Mouse (Mus musculus): ENCODE results near the gene Pih1d3. TPM values are rescaled to one million over a fixed set of nuclear protein-coding genes. Genes with fewer than 3 reads are reported as not detected.

Gene Pih1d3
- not detected for total RNA-seq (2021)
- long read RNA-seq, experiment 1 = 0 reads
- long read RNA-seq, experiment 2 = 0 reads

DNA sequence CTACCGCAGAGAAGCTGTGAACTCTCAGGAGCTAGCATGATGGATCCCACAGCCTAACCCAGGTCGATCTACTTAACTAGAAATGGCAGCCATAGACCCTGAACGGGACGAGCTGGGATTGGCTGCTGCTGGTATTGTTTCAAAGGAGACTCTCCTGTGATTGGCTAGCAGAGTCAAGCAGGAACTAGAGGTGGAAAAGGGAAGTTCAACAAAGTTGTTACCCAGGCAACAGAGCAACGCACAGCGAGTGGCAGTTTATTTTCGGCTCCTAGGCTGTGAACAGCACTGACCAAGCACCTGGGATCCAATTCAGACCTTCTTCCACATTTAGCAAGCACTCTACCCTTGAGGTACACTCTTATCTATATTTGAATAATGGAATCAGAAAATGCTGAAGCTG, at the start of gene Pih1d3, which contains the start of gene 4931428L18Rik:
Pih1d3 (plus strand) TSS at position 275 of the 400 bp plus-strand sequence.
4931428L18Rik (minus strand) TSS at position 121 of the 400 bp plus-strand sequence.
- no peak for DNase-seq

DNA sequence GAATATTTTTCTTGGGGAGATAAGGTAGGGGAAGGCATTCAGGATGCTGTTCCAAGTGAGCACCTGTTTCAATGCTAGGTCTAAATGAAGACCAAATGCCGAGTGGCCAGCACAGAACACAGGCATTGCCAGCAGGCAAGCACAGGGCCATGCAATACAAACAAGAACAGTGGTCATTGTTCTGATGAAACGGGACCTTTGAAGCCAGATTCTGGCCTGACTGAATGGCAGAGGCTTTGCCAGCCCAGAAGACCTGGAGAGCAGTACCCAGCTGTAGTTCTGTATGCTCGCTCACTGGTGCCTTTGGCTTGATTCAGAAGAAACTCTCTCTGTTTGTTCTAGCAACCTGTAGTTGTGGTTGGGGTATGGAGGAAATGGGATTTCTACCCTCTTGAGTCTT, 47.2 kb upstream of the Pih1d3 start:
- no peak for DNase-seq

GRCm38 (mm10) chr1:31176101-31176500, 46.5 kb upstream of the Pih1d3 start, which contains the start of gene Lgsn:
Gene Lgsn, plus strand, starts transcription at chr1:31176401.
- no peak for DNase-seq

DNA sequence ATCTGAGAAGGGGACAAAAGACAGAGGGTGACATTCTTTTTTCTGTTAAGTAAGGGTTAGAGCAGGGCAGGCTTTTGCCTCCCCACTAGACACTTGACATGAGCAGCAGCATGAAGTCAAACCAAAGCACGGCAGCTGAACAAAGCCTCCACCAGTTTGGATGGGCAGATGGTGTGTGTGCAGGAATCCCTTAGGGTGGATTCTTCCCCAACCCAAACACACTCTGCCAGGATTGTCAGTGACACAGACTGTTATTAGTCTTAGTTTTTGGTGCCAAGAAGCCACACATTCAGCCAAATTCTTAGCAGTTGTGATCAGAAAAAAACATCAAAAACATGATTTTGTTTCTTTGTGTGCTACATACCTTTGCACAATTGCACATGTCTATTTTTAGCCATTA, 44.4 kb upstream of the Pih1d3 start:
- no peak for DNase-seq

- DNase-seq = no peak
Measured at GRCm38 (mm10) chr1:31190237-31190866, 32.3 kb upstream of the Pih1d3 start.

- DNase-seq = no peak
Measured at GRCm38 (mm10) chr1:31195633-31196032, 27.0 kb upstream of the Pih1d3 start.

GRCm38 (mm10) chr1:31196959-31197358, 25.7 kb upstream of the Pih1d3 start:
- no peak for DNase-seq

DNA sequence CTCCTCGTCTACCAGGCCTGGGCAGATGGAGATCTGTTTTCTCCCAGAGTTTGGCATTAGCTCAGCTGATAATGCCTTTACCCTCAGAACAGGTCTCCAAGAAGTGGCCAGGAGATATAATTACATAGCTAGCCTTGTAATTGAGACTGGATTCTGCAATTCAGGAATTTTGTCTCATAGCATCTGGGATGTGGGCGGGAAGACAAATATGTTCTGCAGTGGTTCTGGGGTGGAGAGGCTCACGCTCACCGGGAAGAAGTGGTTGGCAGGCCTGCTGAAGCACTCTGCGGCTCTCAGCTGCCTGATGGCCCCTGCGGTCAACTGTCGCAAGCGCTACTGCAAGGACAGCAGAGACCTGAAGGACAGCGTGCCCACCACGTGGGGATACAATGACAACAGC, 18.9 kb upstream of the Pih1d3 start:
- DNase-seq = no peak

- no peak for DNase-seq
Measured at GRCm38 (mm10) chr1:31205346-31205745, 17.3 kb upstream of the Pih1d3 start.

DNA sequence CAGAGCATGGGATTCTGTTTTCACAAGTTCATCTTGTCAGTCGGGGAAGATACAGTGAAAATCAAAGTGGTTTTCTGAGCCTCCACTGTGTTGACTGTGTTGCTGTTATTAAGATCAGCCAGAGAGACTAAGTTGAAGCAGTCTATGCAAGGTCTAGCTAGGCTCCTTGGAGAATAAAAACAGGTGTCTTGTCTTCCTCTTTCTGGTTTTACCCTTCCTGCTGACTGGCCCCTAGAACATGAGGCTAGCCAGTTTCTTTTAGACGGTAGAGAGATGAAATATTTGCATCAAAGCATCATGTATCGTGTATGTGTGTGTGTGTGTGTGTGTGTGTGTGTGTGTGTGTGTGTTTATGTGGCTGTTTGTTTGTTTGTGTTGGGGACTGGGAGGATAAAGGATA, 16.9 kb upstream of the Pih1d3 start:
- DNase-seq = no peak

GRCm38 (mm10) chr1:31210144-31210543, 12.5 kb upstream of the Pih1d3 start:
- peak; percentile 39 to 50 for DNase-seq

GRCm38 (mm10) chr1:31214831-31215230, 7.8 kb upstream of the Pih1d3 start:
- no peak for DNase-seq

DNA sequence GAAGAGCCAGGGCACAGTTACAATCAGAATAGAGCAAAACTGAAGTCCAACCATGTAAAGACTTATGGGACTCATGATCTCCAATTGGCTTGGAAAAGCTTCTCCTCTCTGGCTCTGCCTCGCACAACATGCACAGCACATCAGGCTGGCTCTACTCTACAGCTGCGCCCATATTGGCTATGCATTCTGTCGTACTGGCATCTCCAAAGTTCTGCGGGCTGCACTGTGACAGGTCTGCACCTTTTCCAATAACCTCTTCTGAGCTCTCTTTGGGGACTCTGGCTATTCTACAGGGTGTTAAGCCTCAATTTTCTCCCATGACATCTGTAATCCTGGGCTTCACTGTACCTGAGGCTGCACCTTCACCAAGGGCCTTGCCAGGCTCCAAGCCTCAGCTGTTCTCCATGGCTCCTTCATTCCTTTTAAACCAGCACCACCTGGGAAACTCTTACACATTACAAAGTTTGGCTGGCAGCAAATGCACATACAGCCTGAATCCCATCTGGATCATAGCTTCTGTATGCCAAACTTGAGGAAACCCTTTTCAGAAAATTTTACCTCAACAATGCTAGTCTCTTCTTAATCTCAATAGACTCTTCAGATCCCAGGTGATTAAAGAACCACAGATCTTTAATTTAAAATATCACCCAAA, 1.9 kb upstream of the Pih1d3 start:
- DNase-seq = no peak

GRCm38 (mm10) chr1:31233319-31234036, 10.8 kb downstream of the Pih1d3 start:
- DNase-seq = no peak

- DNase-seq = no peak
Measured at GRCm38 (mm10) chr1:31260218-31260923, 37.7 kb downstream of the Pih1d3 start.

Other genes starting within 250 kb of the Pih1d3 start
- gene AC153137.1, start 244.9 kb upstream of the Pih1d3 start, total RNA-seq (2021) = not detected
- not detected for gene Lgsn, start 46.4 kb upstream of the Pih1d3 start, total RNA-seq (2021)
- not detected for gene 4931428L18Rik, start 154 bp upstream of the Pih1d3 start, total RNA-seq (2021)

Measured in adrenal gland, postnatal 36 days (tissue).